Mouse (Mus musculus) activated CD4-positive, CD25-positive, alpha-beta regulatory T cell, adult 4 months (primary cell): ENCODE measurements at regions not wholly inside any gene's neighbourhood (a gene's known extent, or its start where the extent isn't known, plus 50 kb on each side); places are given as distances from the start of the nearest gene placed in this dataset.

ENCODE experiments used
- ATAC-seq: one replicate; pipeline ENCODE4 v1.8.0; 2017

DNA sequence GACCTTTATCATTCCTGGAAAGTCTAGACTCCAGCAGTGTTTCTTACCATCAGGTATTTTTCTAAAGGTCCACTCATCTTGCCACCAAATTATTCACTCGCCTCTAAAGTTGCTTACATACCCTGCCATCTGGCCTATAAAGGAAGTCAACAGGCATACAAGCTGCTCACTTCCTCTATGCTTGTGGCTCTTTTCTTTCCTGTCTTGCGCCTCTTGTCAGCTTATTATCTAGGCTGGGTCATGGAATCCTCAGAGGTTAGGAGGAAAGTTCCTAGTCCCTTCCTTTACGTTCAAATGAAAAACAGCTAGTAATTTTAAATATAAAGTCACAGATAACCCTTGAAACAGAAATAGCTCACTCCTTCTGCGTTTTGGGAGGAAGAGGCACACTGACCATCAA, 97.9 kb downstream of the Lipi start:
- ATAC-seq: no peak

DNA sequence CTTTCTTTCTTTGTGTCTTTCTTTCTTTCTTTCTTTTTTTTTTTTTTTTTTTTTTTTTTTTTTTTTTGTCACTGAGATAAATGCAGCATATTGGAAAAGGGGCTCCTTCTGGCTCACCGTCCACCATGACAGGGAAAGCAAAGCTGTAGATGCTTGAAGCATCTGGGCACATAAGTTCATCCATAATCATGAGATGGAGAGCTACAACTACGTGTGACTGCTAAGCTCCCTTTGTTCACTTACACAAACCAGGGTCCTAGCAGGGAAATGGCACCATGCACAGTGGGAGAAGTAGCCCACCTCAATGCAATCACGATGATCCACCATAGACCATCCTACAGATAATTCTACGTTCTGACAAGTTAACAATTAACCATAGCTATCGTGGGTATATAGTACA, 102.0 kb downstream of the Lipi start:
- ATAC-seq: no peak

GRCm38 (mm10) chr16:75465420-75465975, 120.4 kb downstream of the Lipi start:
- no peak for ATAC-seq

GRCm38 (mm10) chr16:75462136-75462535, 123.7 kb downstream of the Lipi start:
- ATAC-seq: no peak

DNA sequence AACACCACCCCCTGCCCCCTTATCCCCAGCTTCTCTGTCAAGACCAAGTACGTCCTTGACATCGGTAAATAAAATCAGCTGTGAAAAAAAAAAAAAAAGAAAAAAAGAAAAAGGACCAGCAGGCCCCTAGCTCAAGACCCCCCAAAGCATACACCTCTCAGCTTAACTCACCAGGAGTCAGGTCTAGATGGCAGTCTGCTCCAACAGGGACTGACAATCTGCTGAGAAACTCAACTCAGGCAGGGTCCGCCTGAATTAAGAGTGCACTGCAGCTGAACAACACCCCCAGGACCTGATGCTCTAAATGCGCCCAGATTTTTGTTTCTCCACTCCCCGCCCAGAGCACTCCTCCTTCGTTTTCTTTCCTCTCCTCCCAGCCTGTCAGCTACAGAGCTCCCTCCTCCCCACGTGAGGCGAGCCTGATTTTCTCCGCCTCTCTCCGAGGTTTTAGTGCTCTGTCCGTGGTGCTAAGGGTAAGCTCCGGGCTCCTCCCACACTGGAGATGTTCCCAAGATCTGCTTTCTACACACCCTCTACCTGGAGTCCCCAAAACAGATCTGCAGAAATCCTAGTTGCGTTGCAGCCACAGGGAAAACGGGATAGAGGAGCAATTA, 138.9 kb downstream of the Lipi start:
- ATAC-seq: no peak

DNA sequence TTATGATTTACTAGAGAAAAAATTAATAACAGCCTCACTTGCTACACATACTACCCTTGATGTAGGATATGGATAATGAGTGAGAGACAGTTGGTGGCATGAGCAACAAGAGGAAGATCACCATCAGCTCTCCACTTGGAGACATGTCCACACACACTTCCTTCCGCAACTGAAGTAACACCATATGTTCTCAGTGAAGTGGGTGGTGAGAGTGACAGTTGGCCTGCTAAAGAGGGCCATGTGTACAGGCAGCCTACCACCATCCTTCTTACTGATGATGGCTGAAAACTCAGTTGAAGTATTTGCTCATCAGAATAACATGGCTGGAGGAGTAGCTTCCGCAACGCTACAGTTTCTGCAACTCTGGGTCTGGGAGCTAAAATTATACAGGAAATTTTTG, 146.6 kb downstream of the Lipi start:
- ATAC-seq: no peak

GRCm38 (mm10) chr16:75433227-75433626, 152.6 kb downstream of the Lipi start:
- no peak for ATAC-seq

DNA sequence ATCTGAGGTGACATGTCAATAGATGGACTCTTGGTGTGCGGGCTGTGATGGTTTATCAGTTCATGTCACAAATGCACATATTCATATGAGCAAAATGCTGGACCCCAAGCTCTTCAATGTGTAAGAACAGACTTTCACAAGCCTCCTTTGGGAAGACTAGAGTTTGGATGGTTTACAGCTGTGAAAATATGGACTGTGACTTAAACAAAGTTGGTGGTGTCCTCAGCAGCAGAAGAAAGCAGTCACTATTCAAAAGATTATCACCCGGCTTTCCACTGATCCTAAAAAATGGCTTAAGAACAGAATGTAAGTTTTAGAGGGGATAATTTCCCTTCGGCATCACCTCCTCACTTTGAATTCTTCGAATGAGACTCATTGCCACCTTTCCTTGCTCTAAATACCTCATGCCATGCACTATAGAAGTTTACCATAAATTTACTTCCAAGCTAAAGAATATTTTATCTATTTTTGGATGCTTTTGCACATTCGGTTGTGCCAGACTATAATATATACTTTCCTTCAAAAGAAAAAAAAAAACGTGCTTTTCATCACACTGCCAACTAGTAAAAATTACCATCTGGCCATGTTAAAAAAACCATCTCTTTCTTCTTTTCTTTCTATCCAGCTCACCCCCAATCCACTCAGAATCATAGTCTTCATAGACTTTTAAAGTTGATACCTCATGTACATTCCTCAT, 201.2 kb downstream of the Lipi start:
- ATAC-seq: no peak

DNA sequence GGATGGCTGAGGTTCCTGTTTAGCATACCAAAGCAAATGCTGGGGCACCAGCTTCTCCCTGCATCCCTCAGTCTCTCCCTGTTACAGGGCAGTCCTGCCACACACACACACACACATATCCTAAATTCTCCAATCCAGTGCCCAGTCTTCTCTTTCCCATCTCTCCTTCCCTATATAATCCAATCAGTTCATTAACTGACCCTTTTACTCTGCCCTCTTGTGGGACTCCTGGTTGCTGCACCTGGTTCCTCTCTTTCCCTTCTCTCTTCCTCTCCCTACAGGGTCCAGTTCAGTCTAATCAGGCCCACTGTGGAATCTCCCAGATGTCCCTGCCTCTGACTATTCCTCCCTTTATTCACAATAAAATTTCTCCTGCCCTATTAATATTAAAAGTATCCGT, 204.7 kb downstream of the Lipi start:
- no peak for ATAC-seq

DNA sequence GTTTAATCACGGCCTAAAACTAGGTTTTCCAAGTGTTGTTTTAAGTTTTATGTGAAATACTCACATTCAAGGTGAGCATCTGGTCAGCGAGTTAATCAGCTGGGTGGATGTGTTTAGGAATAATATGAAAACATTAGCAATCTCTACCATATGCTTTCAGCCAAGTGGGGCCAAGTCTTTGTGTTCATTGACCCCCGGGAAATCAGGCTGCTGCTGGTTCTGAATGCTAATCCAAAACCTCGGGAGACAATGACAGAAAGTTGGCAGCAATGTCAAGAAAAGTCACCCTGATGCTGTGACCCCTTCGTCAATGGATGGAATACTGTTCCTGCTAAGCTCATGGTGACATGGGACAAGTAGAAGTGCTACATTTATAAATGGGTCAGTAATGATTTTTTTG, 216.2 kb downstream of the Lipi start:
- ATAC-seq: no peak

DNA sequence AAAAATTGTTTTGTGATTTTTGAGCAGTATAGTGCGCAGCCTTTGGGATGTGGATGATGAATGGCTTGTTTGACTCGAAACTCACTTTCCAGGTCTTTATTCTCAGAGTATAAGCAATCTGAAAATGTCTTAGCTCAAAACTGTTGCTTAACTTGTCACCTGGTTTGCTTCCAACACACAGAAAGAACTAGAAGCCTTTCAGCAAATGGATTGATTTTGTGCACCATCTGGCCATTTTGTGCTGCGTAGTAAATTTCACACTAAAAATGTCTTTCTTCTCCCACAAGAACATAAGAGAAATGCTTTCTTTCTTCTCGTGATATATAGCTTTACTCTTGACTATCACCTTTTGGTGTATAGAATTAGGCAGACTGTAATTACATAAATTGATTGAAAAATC, 219.1 kb downstream of the Lipi start:
- ATAC-seq: no peak

GRCm38 (mm10) chr16:75365361-75365994, 220.4 kb downstream of the Lipi start:
- no peak for ATAC-seq

GRCm38 (mm10) chr16:75362095-75362494, 223.8 kb downstream of the Lipi start:
- ATAC-seq: no peak

GRCm38 (mm10) chr16:75360791-75361190, 225.1 kb downstream of the Lipi start:
- no peak for ATAC-seq

DNA sequence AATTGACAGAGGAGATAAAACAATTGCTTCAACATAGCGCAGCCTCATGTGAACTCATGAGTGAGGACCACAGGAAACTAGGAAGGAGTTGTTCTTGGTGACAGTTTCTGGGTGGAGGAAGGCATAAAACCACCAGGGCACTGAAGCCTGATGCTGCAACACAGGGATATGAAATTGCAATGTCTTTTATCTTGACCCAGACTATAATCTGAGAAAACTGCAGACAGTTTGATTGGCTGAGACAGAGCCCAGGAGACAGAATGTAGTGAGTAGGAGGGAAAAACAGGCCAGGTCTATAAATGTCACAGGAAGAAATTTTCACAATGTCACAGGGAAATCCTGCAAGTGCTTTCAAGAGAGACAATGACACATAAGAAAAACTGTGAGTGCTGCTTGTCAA, 232.5 kb downstream of the Lipi start:
- no peak for ATAC-seq

GRCm38 (mm10) chr16:75344201-75344927, 241.5 kb downstream of the Lipi start:
- no peak for ATAC-seq

- ATAC-seq: peak; percentile 65
These were observed 242.6 kb downstream of the Lipi start for GRCm38 (mm10) chr16:75343028-75343901.

GRCm38 (mm10) chr16:75334228-75334627, 251.6 kb downstream of the Lipi start:
- no peak for ATAC-seq

- ATAC-seq: no peak
These were observed 252.1 kb downstream of the Lipi start for GRCm38 (mm10) chr16:75333750-75334149.

- no peak for ATAC-seq
These were observed 253.0 kb downstream of the Lipi start for GRCm38 (mm10) chr16:75332853-75333252.

DNA sequence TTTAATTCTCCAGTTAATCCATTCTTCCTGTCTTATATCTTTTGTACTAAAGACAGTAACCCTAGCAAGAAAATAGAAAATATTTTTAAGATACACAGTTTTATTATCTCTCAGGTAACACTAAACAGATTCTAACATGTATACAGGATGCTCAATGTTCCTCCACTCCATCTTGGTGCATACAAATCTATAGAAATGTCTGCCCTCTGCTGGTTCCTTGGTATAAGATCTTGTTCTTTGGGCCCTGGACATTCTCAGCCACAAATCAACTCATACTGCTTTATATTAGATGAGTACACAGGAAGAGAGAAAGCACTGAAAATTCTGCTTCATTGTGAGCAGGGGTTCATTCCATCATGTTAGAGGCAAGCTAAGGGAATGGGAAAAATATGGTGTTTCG, 260.6 kb downstream of the Lipi start:
- no peak for ATAC-seq

- no peak for ATAC-seq
These were observed 281.1 kb downstream of the Lipi start for GRCm38 (mm10) chr16:75304743-75305142.
